Mouse (Mus musculus) 416B (cell line): Measurements from ENCODE around the gene Gm20219.
A peak's percentile ranks its signal among the peaks of the same experiment; 100 is the strongest.
"Not testable (repeated sequence)": the region's sequence is repeated elsewhere in the genome, so short reads cannot be mapped to it uniquely, and the experiment has no call there.

ENCODE experiments used
- DNase-seq: peaks from one replicate; pipeline ENCODE4 v3.0.0; 2011; ENCODE audit warnings: low read depth

Gene Gm20219

GRCm38 (mm10) chr17:56512310-56512709 lies 41.9 kb downstream of the Gm20219 start, which contains the start of gene Znrf4:
Gene Znrf4 (minus strand): TSS chr17:56512431.
- DNase-seq: no peak

DNA sequence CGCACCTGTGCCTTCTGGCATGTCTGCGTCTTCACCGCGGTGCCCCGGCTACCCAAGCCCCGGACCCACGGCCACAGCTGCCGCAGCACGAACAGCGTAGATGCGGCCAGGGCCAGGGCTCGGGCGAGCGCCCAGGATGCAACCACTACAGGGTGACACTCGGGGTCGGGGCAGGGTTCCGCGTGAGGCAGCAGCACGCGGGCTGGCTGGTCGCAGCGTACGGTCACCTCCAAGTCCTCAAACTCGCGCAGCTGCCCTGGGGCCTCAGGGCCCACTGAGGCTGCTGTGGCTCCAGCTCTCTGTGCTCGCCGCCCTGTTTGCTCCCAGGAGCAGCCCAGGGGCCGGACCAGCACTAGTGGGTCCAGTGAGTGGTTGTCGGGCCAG lies 42.5 kb downstream of the Gm20219 start:
- no peak for DNase-seq

DNA sequence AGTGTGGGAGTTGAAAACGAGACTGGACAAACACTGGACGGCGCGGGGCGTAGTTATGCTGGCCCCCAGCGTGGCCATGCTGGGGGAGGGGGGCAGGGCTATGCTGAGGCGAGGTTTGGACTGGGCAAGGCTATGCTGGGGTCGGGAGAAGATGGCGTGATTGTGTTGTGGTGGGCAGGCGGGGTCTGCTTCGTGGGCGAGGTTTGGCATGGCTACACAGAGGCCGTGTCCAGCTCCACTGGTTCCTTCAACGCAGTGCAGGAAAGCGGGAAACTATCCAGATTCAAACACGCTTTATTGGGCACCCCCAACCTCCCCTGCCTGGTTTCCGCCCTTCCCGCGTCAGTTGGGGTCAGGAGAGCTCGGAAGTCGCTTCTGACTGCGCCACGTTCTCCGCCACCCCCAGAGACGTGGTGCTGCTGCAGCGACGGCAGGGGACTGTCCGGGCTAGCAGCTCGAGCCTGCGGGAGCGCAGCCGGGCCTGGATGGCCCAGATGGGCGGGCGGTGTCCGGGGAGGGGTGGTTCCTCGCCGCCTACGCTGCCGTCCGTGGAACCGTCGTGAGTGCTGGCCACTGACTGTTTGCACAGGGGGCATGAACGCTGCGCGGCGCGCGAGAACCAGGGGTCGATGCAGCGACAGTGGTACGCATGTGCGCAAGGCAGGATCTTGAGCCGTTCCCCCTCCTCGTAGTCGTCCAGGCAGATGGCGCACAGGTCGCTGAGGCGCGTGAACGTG lies 43.0 kb downstream of the Gm20219 start:
- DNase-seq: no peak

GRCm38 (mm10) chr17:56510473-56510969 lies 43.7 kb downstream of the Gm20219 start:
- DNase-seq: no peak

DNA sequence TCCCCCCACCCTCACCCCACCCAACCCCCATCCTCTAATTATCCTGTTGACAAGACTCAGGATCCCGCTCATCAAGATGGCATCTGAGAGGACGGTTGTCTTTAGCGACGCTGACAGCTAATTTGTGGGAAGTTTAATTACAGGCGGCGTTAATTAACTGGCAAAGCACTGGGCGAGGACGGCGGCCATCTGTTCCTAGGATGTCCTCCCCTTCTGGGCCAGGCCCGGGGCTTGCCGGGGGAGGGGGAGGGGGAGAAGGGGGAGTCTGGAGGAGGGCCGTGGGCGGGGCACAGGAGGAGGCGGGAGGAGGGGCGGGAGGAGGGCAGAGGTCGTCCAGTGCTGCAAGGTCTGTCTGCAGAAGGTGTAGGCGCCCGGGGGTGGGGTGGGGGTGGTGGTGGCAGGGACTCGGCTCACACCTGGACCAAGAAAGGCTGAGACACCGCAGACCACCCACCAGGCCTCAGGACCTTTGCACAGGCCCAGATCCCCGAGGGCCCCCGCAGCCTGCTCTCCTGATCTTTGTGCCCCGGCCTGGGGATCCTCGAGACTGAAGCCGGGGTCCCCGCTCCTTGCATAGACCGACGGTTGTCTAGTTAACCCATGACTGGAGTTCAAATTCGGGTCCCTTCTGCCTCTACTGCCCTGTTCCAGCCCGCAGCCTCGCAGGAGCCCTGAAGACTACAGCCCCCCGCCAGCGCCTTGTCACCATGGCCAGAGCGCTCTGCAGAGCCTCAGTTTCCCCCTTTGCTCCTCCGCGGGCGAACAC lies 44.3 kb downstream of the Gm20219 start:
- DNase-seq: no peak

DNA sequence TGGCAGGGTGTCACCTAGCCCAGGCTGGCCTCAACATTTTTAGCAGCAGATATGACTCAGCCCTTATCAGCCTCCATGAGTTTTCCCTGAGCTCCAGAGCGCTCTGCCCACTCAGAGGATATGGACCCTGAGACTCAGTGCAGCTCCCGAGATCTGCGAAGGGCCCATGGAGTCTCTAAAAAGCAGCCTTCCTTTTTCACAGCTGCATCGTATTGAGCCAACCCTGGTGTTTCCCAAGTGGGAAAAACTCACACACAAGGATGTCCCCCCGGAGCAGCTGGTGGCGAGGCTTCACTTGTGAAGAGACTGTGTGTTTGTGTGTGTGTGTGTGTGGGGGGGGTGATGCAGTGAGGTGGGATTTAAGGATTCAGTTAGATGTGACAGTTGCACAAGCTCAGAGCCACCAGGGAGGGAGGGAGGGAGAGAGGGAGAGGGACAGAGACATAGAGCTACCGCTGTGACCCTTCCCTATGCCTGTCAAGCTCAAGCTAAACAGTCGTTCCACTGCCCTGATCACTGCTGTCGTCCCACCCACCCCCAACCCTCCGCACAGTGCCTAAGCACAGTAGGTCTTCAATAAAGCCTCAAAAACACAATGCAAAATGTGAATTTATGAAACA lies 45.1 kb downstream of the Gm20219 start:
- no peak for DNase-seq

- DNase-seq: peak; percentile 98
Observed at GRCm38 (mm10) chr17:56507161-56508068, 46.8 kb downstream of the Gm20219 start.

- DNase-seq: no peak
Observed at GRCm38 (mm10) chr17:56506417-56507065, 47.6 kb downstream of the Gm20219 start.

- DNase-seq: no peak
Observed at GRCm38 (mm10) chr17:56505401-56505800, 48.8 kb downstream of the Gm20219 start.

DNA sequence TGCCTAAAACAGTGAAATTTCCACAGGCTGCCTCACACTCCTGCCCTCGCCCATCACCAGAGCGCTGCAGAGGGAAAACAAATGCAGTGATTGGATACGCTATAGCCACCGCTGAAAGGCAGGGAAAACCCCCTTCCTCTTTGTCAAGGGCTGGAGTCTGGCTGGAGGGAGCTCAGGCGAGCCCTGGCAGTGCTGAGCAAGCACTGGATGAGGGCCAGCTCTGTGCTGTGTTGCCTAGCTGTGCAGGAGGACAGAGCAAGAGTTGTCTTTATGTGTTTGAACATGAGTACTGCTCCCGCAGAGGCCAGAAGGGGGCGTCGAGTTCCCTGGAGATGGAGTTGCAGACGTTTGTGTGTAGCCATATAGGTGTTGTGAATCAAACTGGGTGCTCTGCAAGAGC lies 51.7 kb downstream of the Gm20219 start:
- DNase-seq: no peak

- not testable (repeated sequence) for DNase-seq
Observed at GRCm38 (mm10) chr17:56501635-56502400, 52.4 kb downstream of the Gm20219 start.
